In genomic region chr12:112507984-112508383, GRCm38 (mm10) we compare ENCODE assay signal across 16 mouse cellular contexts. TPM values are rescaled to one million over a fixed set of nuclear protein-coding genes. Genes with fewer than 3 reads are reported as not detected.
A peak's percentile ranks its signal among the peaks of the same experiment; 100 is the strongest.
DNase-seq lines count a peak whose midpoint lies in the region; ATAC-seq lines count a peak whose summit lies in the region.
"Had no signal": no experiment of that assay in that cellular context is flagged by ENCODE, and none has a peak within 500 bp of the region (broad histone marks: within the 10 kb centered on the region; RNA-seq: fewer than 3 reads in every experiment).

No protein-coding gene starts in this region.

- peak overlapping the region; percentile 83 for H3K27ac ChIP-seq in hindbrain, embryonic 13.5 days
- H3K27ac ChIP-seq in hindbrain, embryonic 11.5 days (ENCODE audit: low read depth, low read length): no peak overlapping the region
- H3K27ac ChIP-seq in forebrain, embryonic 14.5 days (ENCODE audit: low read depth, low read length): peak overlapping the region; percentile 77
- peak overlapping the region; percentile 42 for H3K27ac ChIP-seq in midbrain, embryonic 11.5 days (ENCODE audit: low read depth, low read length)
- no peak overlapping the region for H3K27ac ChIP-seq in liver, embryonic 12.5 days
- H3K27ac ChIP-seq: heart, embryonic 13.5 days; neural tube, embryonic 12.5 days; stomach, embryonic 15.5 days had no signal

- H3K4me1 ChIP-seq in hindbrain, embryonic 13.5 days (replicated peaks): peaks cover 71% of the 10 kb centered on the region
- 0 out of 2 replicates have a peak, but pooled peaks cover 12% of the 10 kb centered on the region for H3K4me1 ChIP-seq in hindbrain, embryonic 11.5 days (replicated peaks; ENCODE audit: control insufficient read depth, insufficient read depth, low read length)
- H3K4me1 ChIP-seq in forebrain, embryonic 14.5 days (ENCODE audit: control insufficient read depth, insufficient read depth, low read length): peaks cover 31% of the 10 kb centered on the region
- peaks cover 8% of the 10 kb centered on the region for H3K4me1 ChIP-seq in midbrain, embryonic 11.5 days (ENCODE audit: control insufficient read depth, insufficient read depth, low read length)
- H3K4me1 ChIP-seq in liver, embryonic 12.5 days: peaks cover 17% of the 10 kb centered on the region

- peak overlapping the region; percentile 72; the same call in 1 of the 2 replicates for H3K4me2 ChIP-seq in hindbrain, embryonic 13.5 days
- H3K4me2 ChIP-seq in hindbrain, embryonic 11.5 days (replicated peaks; ENCODE audit: low read depth, low read length): no peak overlapping the region
- peak overlapping the region; percentile 27; the same call in 1 of the 2 replicates for H3K4me2 ChIP-seq in forebrain, embryonic 14.5 days (ENCODE audit: low read length)
- H3K4me2 ChIP-seq in midbrain, embryonic 11.5 days: no peak overlapping the region
- H3K4me2 ChIP-seq in liver, embryonic 12.5 days: no peak overlapping the region
- H3K4me2 ChIP-seq: heart, embryonic 13.5 days; stomach, embryonic 15.5 days had no signal

- H3K9ac ChIP-seq in hindbrain, embryonic 13.5 days: 0 out of 2 replicates have a peak overlapping the region, but pooled peaks have one; percentile 19
- H3K9ac ChIP-seq in hindbrain, embryonic 11.5 days (ENCODE audit: low read depth, low read length): no peak overlapping the region
- H3K9ac ChIP-seq in forebrain, embryonic 14.5 days (ENCODE audit: low read length): no peak overlapping the region
- H3K9ac ChIP-seq in midbrain, embryonic 11.5 days (ENCODE audit: low read length): no peak overlapping the region
- H3K9ac ChIP-seq in liver, embryonic 12.5 days: no peak overlapping the region
- H3K9ac ChIP-seq: heart, embryonic 13.5 days; liver, postnatal 0 days; neural tube, embryonic 12.5 days; stomach, embryonic 15.5 days had no signal

- H3K27me3 ChIP-seq in hindbrain, embryonic 13.5 days: peaks cover 46% of the 10 kb centered on the region
- peaks cover 18% of the 10 kb centered on the region for H3K27me3 ChIP-seq in hindbrain, embryonic 11.5 days (ENCODE audit: control insufficient read depth, insufficient read depth, low read length)
- 0 out of 2 replicates have a peak, but pooled peaks cover 8% of the 10 kb centered on the region for H3K27me3 ChIP-seq in forebrain, embryonic 14.5 days (replicated peaks; ENCODE audit: control insufficient read depth, insufficient read depth, low read length)
- H3K27me3 ChIP-seq in midbrain, embryonic 11.5 days (ENCODE audit: control insufficient read depth, insufficient read depth, low read length): peaks cover 19% of the 10 kb centered on the region
- peaks cover 55% of the 10 kb centered on the region for H3K27me3 ChIP-seq in liver, embryonic 12.5 days (replicated peaks)

- H3K9me3 ChIP-seq in hindbrain, embryonic 13.5 days: no peaks in the 10 kb centered on the region
- H3K9me3 ChIP-seq in hindbrain, embryonic 11.5 days (ENCODE audit: control insufficient read depth, low read length): no peaks in the 10 kb centered on the region
- H3K9me3 ChIP-seq in forebrain, embryonic 14.5 days (replicated peaks; ENCODE audit: control insufficient read depth, low read length): no peaks in the 10 kb centered on the region
- no peaks in the 10 kb centered on the region for H3K9me3 ChIP-seq in midbrain, embryonic 11.5 days (ENCODE audit: control insufficient read depth, low read length)
- H3K9me3 ChIP-seq in liver, embryonic 12.5 days (replicated peaks): no peaks in the 10 kb centered on the region
- H3K9me3 ChIP-seq: heart, embryonic 13.5 days; neural tube, embryonic 12.5 days; stomach, embryonic 15.5 days had no signal

- ATAC-seq in hindbrain, embryonic 13.5 days (ENCODE audit: low FRiP score): no peak
- ATAC-seq in hindbrain, embryonic 11.5 days (ENCODE audit: low FRiP score): no peak
- no peak for ATAC-seq in forebrain, embryonic 14.5 days
- no peak for ATAC-seq in midbrain, embryonic 11.5 days (ENCODE audit: low FRiP score)
- ATAC-seq in liver, embryonic 12.5 days: no peak
- ATAC-seq: activated CD4-positive, CD25-positive, alpha-beta regulatory T cell, adult 4 months; CD4-positive, CD25-positive, alpha-beta regulatory T cell, adult 4 months; liver, postnatal 0 days had no signal

- 87% methylated on average over 3 of the region's 3 CpGs for WGBS in hindbrain, embryonic 13.5 days
- WGBS in hindbrain, embryonic 11.5 days: 77% methylated on average over 3 of the region's 3 CpGs
- WGBS in forebrain, embryonic 14.5 days: 82% methylated on average over 3 of the region's 3 CpGs
- 83% methylated on average over 3 of the region's 3 CpGs for WGBS in midbrain, embryonic 11.5 days
- 61% methylated on average over 3 of the region's 3 CpGs for WGBS in liver, embryonic 12.5 days (ENCODE audit: insufficient replicate concordance)

- H3K36me3 ChIP-seq in hindbrain, embryonic 13.5 days: no peaks in the 10 kb centered on the region; the same call in 1 of the 2 replicates
- no peaks in the 10 kb centered on the region for H3K36me3 ChIP-seq in hindbrain, embryonic 11.5 days (ENCODE audit: control insufficient read depth, insufficient read depth, low read length)
- H3K36me3 ChIP-seq in forebrain, embryonic 14.5 days (ENCODE audit: control insufficient read depth, insufficient read depth, low read length): no peaks in the 10 kb centered on the region
- H3K36me3 ChIP-seq in midbrain, embryonic 11.5 days (ENCODE audit: control insufficient read depth, insufficient read depth, low read length): no peaks in the 10 kb centered on the region
- H3K36me3 ChIP-seq in liver, embryonic 12.5 days: no peaks in the 10 kb centered on the region
- H3K36me3 ChIP-seq: heart, embryonic 13.5 days; neural tube, embryonic 12.5 days; stomach, embryonic 15.5 days had no signal

- DNase-seq in hindbrain, embryonic 11.5 days (ENCODE audit: low spot score): no peak
- no peak for DNase-seq in forebrain, embryonic 14.5 days (ENCODE audit: low spot score)
- no peak for DNase-seq in midbrain, embryonic 11.5 days (ENCODE audit: low spot score, missing footprints)
- DNase-seq in thymus, postnatal 25 days: no peak
- no peak for DNase-seq in right cerebral cortex, postnatal 14 days
- DNase-seq: cerebellum, postnatal 14 days; kidney, adult 8-10 months; liver, postnatal 0 days; spleen, adult 18-20 months had no signal

- no peak overlapping the region for H3K4me3 ChIP-seq in hindbrain, embryonic 13.5 days
- no peak overlapping the region for H3K4me3 ChIP-seq in hindbrain, embryonic 11.5 days (ENCODE audit: low read depth, low read length)
- H3K4me3 ChIP-seq in forebrain, embryonic 14.5 days (ENCODE audit: low read depth, low read length): no peak overlapping the region
- no peak overlapping the region for H3K4me3 ChIP-seq in midbrain, embryonic 11.5 days (ENCODE audit: low read depth, low read length)
- no peak overlapping the region for H3K4me3 ChIP-seq in liver, embryonic 12.5 days
- H3K4me3 ChIP-seq: heart, embryonic 13.5 days; neural tube, embryonic 12.5 days; stomach, embryonic 15.5 days had no signal

RNA-seq across cellular contexts. Expression of gene Tmem179, which starts 8.6 kb away (rescaled TPM):
- polyA plus RNA-seq in hindbrain, embryonic 13.5 days (2015; fragmentation: Nextera tagmentation; extraction: Ambion mirVana): 40.8 and 44.4 TPM in 2 replicates
- 6.0 and 7.0 TPM in 2 replicates for polyA plus RNA-seq in hindbrain, embryonic 11.5 days (2014; fragmentation: Nextera tagmentation; extraction: Ambion mirVana)
- 40.0 and 49.0 TPM in 2 replicates for polyA plus RNA-seq in forebrain, embryonic 14.5 days (2014; fragmentation: Nextera tagmentation; extraction: Ambion mirVana)
- 4.9 and 5.9 TPM in 2 replicates for polyA plus RNA-seq in midbrain, embryonic 11.5 days (2014; fragmentation: Nextera tagmentation; extraction: Ambion mirVana)
- polyA plus RNA-seq in liver, embryonic 12.5 days (2016; fragmentation: Nextera tagmentation; extraction: Ambion mirVana): 0.31 and 0.38 TPM in 2 replicates
- polyA plus RNA-seq: activated CD4-positive, CD25-positive, alpha-beta regulatory T cell, adult 4 months; CD4-positive, CD25-positive, alpha-beta regulatory T cell, adult 4 months; liver, postnatal 0 days had no signal

RNA-seq across cellular contexts. Expression of gene A530016L24Rik, which starts 18.7 kb away (rescaled TPM):
- 0.12 TPM in 1 of 2 replicates, not detected in the other for polyA plus RNA-seq in hindbrain, embryonic 13.5 days (2015; fragmentation: Nextera tagmentation; extraction: Ambion mirVana)
- not detected in 2 replicates for polyA plus RNA-seq in hindbrain, embryonic 11.5 days (2014; fragmentation: Nextera tagmentation; extraction: Ambion mirVana)
- polyA plus RNA-seq in forebrain, embryonic 14.5 days (2014; fragmentation: Nextera tagmentation; extraction: Ambion mirVana): 0.09 and 0.12 TPM in 2 replicates
- polyA plus RNA-seq in midbrain, embryonic 11.5 days (2014; fragmentation: Nextera tagmentation; extraction: Ambion mirVana): not detected in 2 replicates
- not detected in 2 replicates for polyA plus RNA-seq in liver, embryonic 12.5 days (2016; fragmentation: Nextera tagmentation; extraction: Ambion mirVana)
- polyA plus RNA-seq: activated CD4-positive, CD25-positive, alpha-beta regulatory T cell, adult 4 months; CD4-positive, CD25-positive, alpha-beta regulatory T cell, adult 4 months; liver, postnatal 0 days had no signal

Comparison
In these comparisons a context has a peak if more than half of its experiments do, and no peak if none do; other contexts are left out.
1. H3K27ac ChIP-seq: peak in hindbrain, embryonic 13.5 days (single experiment), forebrain, embryonic 14.5 days (single experiment) and midbrain, embryonic 11.5 days (single experiment); none in hindbrain, embryonic 11.5 days (single experiment) and liver, embryonic 12.5 days (single experiment).
2. H3K4me2 ChIP-seq: peak in hindbrain, embryonic 13.5 days (single experiment) and forebrain, embryonic 14.5 days (single experiment); none in hindbrain, embryonic 11.5 days (single experiment), midbrain, embryonic 11.5 days (single experiment) and liver, embryonic 12.5 days (single experiment).